Mouse (Mus musculus): ENCODE results near the gene Vmn1r120. TPM values are rescaled to one million over a fixed set of nuclear protein-coding genes. Genes with fewer than 3 reads are reported as not detected.
"Not testable (repeated sequence)": the region's sequence is repeated elsewhere in the genome, so short reads cannot be mapped to it uniquely, and the experiment has no call there.

Gene Vmn1r120
- total RNA-seq (2021) (not detected), polyA plus RNA-seq (2012; rRNA removed) (not detected in 2 replicates)
- long read RNA-seq, result 0 reads

DNA sequence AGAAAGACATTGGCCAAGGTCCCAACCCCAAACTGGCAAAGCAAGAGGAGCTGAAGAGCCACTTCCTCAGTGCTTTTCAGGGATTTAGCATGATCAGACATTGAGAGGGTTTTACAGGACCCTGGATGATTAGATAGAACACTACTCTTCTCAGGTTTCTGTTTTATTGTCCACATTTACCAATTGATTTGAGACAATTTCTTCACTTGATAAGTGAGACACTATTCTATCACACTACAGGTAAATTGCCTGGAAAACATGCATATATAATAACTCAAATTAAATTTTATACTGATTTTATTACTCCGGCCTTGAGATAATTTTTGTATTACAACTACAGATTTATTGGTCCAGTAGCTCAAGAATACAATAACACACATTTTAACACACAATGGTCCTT lies at the start of gene Vmn1r120:
Vmn1r120 (minus strand) TSS at position 101 of the 400 bp plus-strand sequence.
- not testable (repeated sequence) for DNase-seq

DNA sequence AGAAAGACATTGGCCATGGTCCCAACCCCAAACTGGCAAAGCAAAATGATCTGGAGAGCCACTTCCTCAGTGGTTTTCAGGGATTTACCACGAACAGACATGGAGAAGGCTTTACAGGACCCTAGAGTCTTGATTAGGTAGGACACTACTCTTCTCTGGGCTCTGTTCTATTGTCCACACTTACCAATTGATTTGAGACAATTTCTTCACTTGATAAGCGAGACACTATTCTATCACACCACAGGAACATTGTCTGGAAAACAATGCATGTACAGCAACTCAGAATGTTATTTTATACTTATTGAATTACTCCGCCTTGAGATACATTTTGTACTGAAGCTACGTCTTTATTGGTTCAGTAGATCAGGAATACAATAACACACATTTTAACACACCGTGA lies 44.8 kb upstream of the Vmn1r120 start, which contains the start of gene Vmn1r121:
Vmn1r121 (minus strand) TSS at position 101 of the 400 bp plus-strand sequence.
- not testable (repeated sequence) for DNase-seq

GRCm38 (mm10) chr7:21012355-21012754 lies 41.2 kb downstream of the Vmn1r120 start, which contains the start of gene Vmn1r119:
Gene Vmn1r119 (minus strand): TSS chr7:21012455.
- not testable (repeated sequence) for DNase-seq

Other genes starting within 250 kb of the Vmn1r120 start
- gene Vmn1r114, start 241.6 kb downstream of the Vmn1r120 start, total RNA-seq (2021), result not detected
- not detected in 2 replicates for gene Vmn1r114, start 241.6 kb downstream of the Vmn1r120 start, polyA plus RNA-seq (2012; rRNA removed)
- not detected for gene Vmn1r115, start 208.8 kb downstream of the Vmn1r120 start, total RNA-seq (2021)
- not detected in 2 replicates for gene Vmn1r115, start 208.8 kb downstream of the Vmn1r120 start, polyA plus RNA-seq (2012; rRNA removed)
- gene Vmn1r116, start 181.5 kb downstream of the Vmn1r120 start, total RNA-seq (2021), result not detected
- gene Vmn1r116, start 181.5 kb downstream of the Vmn1r120 start, polyA plus RNA-seq (2012; rRNA removed), result not detected in 2 replicates
- gene Vmn1r117, start 169.7 kb downstream of the Vmn1r120 start, total RNA-seq (2021), result not detected
- not detected in 2 replicates for gene Vmn1r117, start 169.7 kb downstream of the Vmn1r120 start, polyA plus RNA-seq (2012; rRNA removed)
- not detected for gene Vmn1r118, start 141.4 kb downstream of the Vmn1r120 start, total RNA-seq (2021)
- gene Vmn1r118, start 141.4 kb downstream of the Vmn1r120 start, polyA plus RNA-seq (2012; rRNA removed), result not detected in 2 replicates
- gene Vmn1r119, start 41.3 kb downstream of the Vmn1r120 start, total RNA-seq (2021), result not detected
- not detected in 2 replicates for gene Vmn1r119, start 41.3 kb downstream of the Vmn1r120 start, polyA plus RNA-seq (2012; rRNA removed)
- not detected for gene Vmn1r121, start 44.7 kb upstream of the Vmn1r120 start, total RNA-seq (2021)
- not detected in 2 replicates for gene Vmn1r121, start 44.7 kb upstream of the Vmn1r120 start, polyA plus RNA-seq (2012; rRNA removed)
- gene Vmn1r122, start 80.3 kb upstream of the Vmn1r120 start, total RNA-seq (2021), result not detected
- gene Vmn1r122, start 80.3 kb upstream of the Vmn1r120 start, polyA plus RNA-seq (2012; rRNA removed), result not detected in 2 replicates
- not detected for gene Vmn1r123, start 108.4 kb upstream of the Vmn1r120 start, total RNA-seq (2021)
- not detected in 2 replicates for gene Vmn1r123, start 108.4 kb upstream of the Vmn1r120 start, polyA plus RNA-seq (2012; rRNA removed)
- gene Gm5157, start 136.6 kb upstream of the Vmn1r120 start, total RNA-seq (2021), result not detected
- not detected in 2 replicates for gene Gm5157, start 136.6 kb upstream of the Vmn1r120 start, polyA plus RNA-seq (2012; rRNA removed)
- gene Vmn1r124, start 206.8 kb upstream of the Vmn1r120 start, total RNA-seq (2021), result not detected
- not detected in 2 replicates for gene Vmn1r124, start 206.8 kb upstream of the Vmn1r120 start, polyA plus RNA-seq (2012; rRNA removed)
- gene Vmn1r125, start 218.4 kb upstream of the Vmn1r120 start, total RNA-seq (2021), result not detected
- gene Vmn1r125, start 218.4 kb upstream of the Vmn1r120 start, polyA plus RNA-seq (2012; rRNA removed), result not detected in 2 replicates
- not detected for gene Vmn1r126, start 247.7 kb upstream of the Vmn1r120 start, total RNA-seq (2021)
- gene Vmn1r126, start 247.7 kb upstream of the Vmn1r120 start, polyA plus RNA-seq (2012; rRNA removed), result not detected in 2 replicates